Mouse (Mus musculus) T-helper 17 cell (primary cell): Measurements from ENCODE around the gene Olfr1287.

Experiments
- in situ Hi-C, 2 experiments: fragments of 300-600 bp; cut with MboI, MseI; formaldehyde crosslinking; loops; 1 replicate in 1 of 2; 2 replicates in 1 of 2; pipeline ENCODE4 v1.15.1; 2025; ENCODE audit warnings: high pct_unique_total_duplicates in 2 of 2

The Olfr1287 gene

GRCm38 (mm10) chr2:111448842-111449241, at the start of gene Olfr1287:
TSS of gene Olfr1287 (plus strand) at chr2:111449142.
- in situ Hi-C loops, result no loop called here

GRCm38 (mm10) chr2:111422931-111423330, 26.0 kb upstream of the Olfr1287 start, which contains the start of gene Olfr1286:
TSS of gene Olfr1286 (minus strand) at chr2:111423115.
- in situ Hi-C loops, result no loop called here

- in situ Hi-C loops, result no loop called here
Measured at GRCm38 (mm10) chr2:111473801-111474200, 24.9 kb downstream of the Olfr1287 start, which contains the start of gene Olfr1288. TSS of gene Olfr1288 (plus strand) at chr2:111474101.

- in situ Hi-C loops, result no loop called here
Measured at GRCm38 (mm10) chr2:111480519-111480918, 31.6 kb downstream of the Olfr1287 start, which contains the start of gene Olfr1289. TSS of gene Olfr1289 (plus strand) at chr2:111480819.

GRCm38 (mm10) chr2:111493729-111494128, 44.8 kb downstream of the Olfr1287 start, which contains the start of gene Olfr1290:
TSS of gene Olfr1290 (minus strand) at chr2:111493829.
- in situ Hi-C loops, result no loop called here

- in situ Hi-C loops, result no loop called here
Measured at GRCm38 (mm10) chr2:111496880-111497279, 47.9 kb downstream of the Olfr1287 start, which contains the start of gene Olfr1291-ps1. TSS of gene Olfr1291-ps1 (plus strand) at chr2:111497180.
